Mouse (Mus musculus) neural tube, embryonic 11.5 days (tissue): ENCODE data around the gene Lamp5. TPM values are rescaled to one million over a fixed set of nuclear protein-coding genes. Genes with fewer than 3 reads are reported as not detected.

Experiments used
- ATAC-seq: fragments of 200-750 bp; cut with Nextera tagmentation; 2 replicates; pipeline ENCODE4 v1.8.0; 2017; ENCODE audit warnings: moderate number of reproducible peaks, mild to moderate bottlenecking, moderate TSS enrichment, moderate library complexity; ENCODE audit not compliant: insufficient read depth, low FRiP score, low TSS enrichment
- DNase-seq: peaks from one replicate; pipeline ENCODE4 v3.0.0-alpha.2; 2015; ENCODE audit warnings: low spot score
- H3K27ac ChIP-seq: fragments of 300-500 bp; sonication (generic); 2 replicates; pipeline ENCODE4 v1.5.1; 2014; ENCODE audit warnings: low read depth, mild to moderate bottlenecking, low read length
- H3K27me3 ChIP-seq: fragments of 300-500 bp; sonication (generic); 2 replicates; pipeline ENCODE4 v1.6.1; 2014; ENCODE audit warnings: mild to moderate bottlenecking, low read length, mixed read lengths; ENCODE audit not compliant: control insufficient read depth, insufficient read depth
- H3K36me3 ChIP-seq: fragments of 300-500 bp; sonication (generic); 2 replicates; pipeline ENCODE4 v1.6.1; 2014; ENCODE audit warnings: mild to moderate bottlenecking, low read length, moderate library complexity, mixed read lengths; ENCODE audit not compliant: control insufficient read depth, insufficient read depth
- H3K4me1 ChIP-seq: fragments of 300-500 bp; sonication (generic); 2 replicates; pipeline ENCODE4 v1.6.1; 2014; ENCODE audit warnings: low read length, mixed read lengths; ENCODE audit not compliant: control insufficient read depth, insufficient read depth
- H3K4me2 ChIP-seq: fragments of 300-500 bp; sonication (generic); 2 replicates; pipeline ENCODE4 v1.6.1; 2014; ENCODE audit warnings: low read depth, mild to moderate bottlenecking, moderate library complexity
- H3K4me3 ChIP-seq: fragments of 300-500 bp; sonication (generic); 2 replicates; pipeline ENCODE4 v1.5.1; 2014; ENCODE audit warnings: low read depth, low read length
- H3K9ac ChIP-seq: fragments of 300-500 bp; sonication (generic); 2 replicates; pipeline ENCODE4 v1.6.1; 2014; ENCODE audit warnings: mild to moderate bottlenecking, low read length
- H3K9me3 ChIP-seq: fragments of 300-500 bp; sonication (generic); 2 replicates; pipeline ENCODE4 v1.6.1; 2016; ENCODE audit warnings: low read length; ENCODE audit not compliant: control insufficient read depth
- WGBS: fragments of 180-500 bp; shearing (Covaris S2); extraction: QIAGEN DNeasy Blood & Tissue Kit; methylation state at CpG from one replicate; pipeline ENCODE4 v1.1.7; 2014; 5-methylcytosine and 5-hydroxymethylcytosine counted together
- polyA plus RNA-seq: library from polyadenylated mRNA; unstranded; fragments of >200 nt; fragmentation: Nextera tagmentation; extraction: Ambion mirVana; gene quantifications from 2 replicates; pipeline ENCODE4 v1.2.1, GENCODE M21; 2014

Gene Lamp5
- polyA plus RNA-seq, 1 experiment from 2014 or later, result 72.0 TPM

GRCm38 (mm10) chr2:136118006-136118405 lies 66.0 kb downstream of the Lamp5 start:
- 94% methylated on average over 2 of the region's 2 CpGs for WGBS

More at GRCm38 (mm10) chr2:136118006-136118405, 66.0 kb downstream of the Lamp5 start:
- H3K4me2 ChIP-seq, result no peak overlapping the region
- H3K27ac ChIP-seq, result no peak overlapping the region
- H3K36me3 ChIP-seq, result no peaks in the 10 kb centered on the region
- H3K27me3 ChIP-seq, result no peaks in the 10 kb centered on the region
- no peaks in the 10 kb centered on the region for H3K9me3 ChIP-seq
- H3K4me3 ChIP-seq, result no peak overlapping the region
- H3K9ac ChIP-seq, result no peak overlapping the region
- no peaks in the 10 kb centered on the region for H3K4me1 ChIP-seq
- DNase-seq (no peak), ATAC-seq (no peak)
